Mouse (Mus musculus) left cerebral cortex, postnatal 36 days (tissue): ENCODE measurements around the gene Idh3b. TPM values are rescaled to one million over a fixed set of nuclear protein-coding genes. Genes with fewer than 3 reads are reported as not detected.

Source experiments
- DNase-seq, 2 experiments: peaks; one replicate each; pipeline ENCODE4 v3.0.0; 2021 to 2022; ENCODE audit warnings: low spot score in 2 of 2, mixed read lengths in 1 of 2
- intact Hi-C: fragments of 180-260 bp; cut with DNase I; formaldehyde crosslinking; loops from one replicate; pipeline ENCODE4 v1.15.1; 2025
- total RNA-seq, 2 experiments: library from RNA; stranded (reverse); gene quantifications; 2 replicates each; pipeline ENCODE4 v1.2.3; 2021

The Idh3b gene
- 100 to 1,000 TPM; 278 to 289 TPM for total RNA-seq

DNA sequence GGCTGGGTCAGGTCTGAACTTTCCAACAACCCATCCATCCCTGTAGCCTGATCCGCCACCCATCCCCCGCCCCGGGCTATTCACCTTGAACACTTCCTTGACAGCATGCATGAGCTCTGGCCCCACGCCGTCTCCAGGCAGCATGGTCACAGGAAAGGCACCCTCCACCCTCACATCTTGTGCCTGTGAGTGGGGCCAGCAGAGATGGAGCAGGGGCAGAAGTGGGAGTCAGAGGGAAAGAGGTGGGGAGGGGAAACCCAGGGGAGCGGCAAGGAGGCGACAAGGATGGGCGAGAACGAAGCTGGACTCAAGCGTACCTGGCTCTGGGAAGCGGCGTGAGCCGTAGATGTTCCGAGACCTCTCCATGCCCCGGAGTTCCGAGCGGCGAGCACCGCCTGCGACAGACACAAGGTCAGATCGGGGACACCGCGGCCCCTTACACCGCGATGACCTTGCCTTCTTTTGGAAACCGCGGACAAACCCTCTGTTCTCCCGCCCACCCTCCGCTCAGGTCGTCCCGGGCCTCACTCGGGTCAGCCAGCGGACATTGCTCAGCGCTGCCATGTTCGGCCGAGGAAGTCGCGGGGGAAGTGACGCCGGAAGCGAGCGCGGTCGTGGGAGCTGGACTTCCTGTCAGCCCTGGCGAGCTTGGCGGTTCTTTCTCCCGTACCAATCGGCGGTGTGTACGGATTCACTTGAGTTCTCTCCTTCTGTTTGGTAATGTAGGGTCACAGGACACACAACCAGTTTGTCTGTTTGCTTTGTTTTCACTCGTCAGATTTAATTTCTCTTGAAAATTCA lies at the start of gene Idh3b:
Gene Idh3b (minus strand): TSS at position 694 of the 801 bp plus-strand sequence.
- intact Hi-C loops = no loop called here
- DNase-seq = peak; percentile 91

DNA sequence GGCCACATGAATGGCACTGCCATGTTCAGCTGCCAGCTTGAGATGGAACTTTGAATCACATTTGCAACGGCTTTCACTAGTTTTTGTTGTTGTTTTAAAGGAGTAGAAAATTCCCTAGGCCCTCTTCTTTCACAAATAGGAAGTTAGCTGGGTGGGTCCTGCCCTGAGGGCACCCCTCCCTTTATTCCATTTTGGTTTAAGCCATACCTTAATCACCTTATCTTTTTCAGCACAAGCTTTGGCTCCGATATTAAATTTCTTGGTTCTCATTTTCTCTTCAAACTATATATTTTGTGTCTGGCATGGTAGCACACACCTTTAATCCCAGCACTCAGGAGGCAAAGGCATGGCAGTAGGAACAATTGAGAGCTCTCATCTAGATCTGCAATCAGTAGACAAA lies 45.2 kb upstream of the Idh3b start:
- intact Hi-C loops = no loop called here
- no peak for DNase-seq

DNA sequence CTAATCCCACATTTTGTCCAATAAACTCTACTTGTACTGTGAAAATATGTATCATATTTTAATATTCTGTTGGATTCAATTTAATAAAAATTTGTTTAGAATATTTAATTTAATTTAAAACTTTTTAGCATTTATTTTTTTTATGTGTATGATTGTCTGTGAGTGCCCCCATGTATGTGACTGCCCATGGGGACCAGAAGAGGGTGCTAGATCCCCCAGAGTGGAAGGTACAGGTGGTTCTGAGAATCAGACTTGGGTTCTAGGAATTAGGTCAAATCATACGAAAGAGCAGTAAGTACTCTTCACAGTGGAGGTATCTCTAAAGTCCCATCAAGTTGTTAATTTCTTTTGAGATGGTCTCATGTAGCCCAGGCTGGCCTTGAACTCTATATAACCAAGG lies 42.7 kb upstream of the Idh3b start:
- intact Hi-C loops = no loop called here
- DNase-seq = no peak

DNA sequence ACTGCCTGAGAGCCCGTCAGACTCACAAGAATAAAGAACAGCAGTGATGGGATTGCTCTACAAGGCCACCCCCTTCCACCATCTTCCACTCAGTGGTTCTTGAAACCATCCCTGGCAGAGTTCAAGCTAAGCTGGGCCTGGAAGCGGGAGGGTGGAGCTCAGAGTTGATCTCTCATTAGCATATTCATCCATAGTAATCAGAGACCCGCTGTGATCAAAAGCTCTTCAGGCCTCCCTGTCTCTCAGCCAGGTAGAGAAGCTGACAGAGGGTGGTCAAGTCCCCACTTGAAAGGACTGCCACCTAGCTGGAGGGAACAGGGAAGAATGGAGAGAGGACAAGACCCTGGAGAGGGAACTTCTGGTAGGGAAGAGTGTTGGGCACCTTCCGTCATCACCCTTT lies 18.7 kb upstream of the Idh3b start:
- DNase-seq = no peak
- intact Hi-C loops = no loop called here

DNA sequence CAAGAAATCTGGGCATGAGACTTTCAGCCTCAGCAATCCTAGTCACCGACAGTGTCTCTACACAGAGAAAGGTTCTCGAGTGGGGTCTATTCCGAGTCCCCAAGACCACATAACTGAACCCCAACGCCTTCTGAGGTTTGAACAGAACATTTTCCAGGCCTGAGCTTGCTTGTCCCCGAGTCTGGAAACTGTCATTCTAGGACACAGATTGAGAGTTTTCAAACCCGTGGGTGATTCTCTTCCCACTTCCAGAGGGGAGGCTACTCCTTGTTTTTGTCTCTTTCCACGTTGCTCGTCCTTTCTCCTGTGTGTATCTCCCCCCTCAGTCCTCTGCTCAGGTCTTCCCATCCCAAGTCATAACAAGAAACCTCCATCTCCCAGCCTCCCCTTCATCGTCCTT lies 13.2 kb upstream of the Idh3b start:
- intact Hi-C loops = loop anchor here (10.0 kb wide), 1 partner anchor 267 kb away; the partner anchor contains the start of gene Mrps26

DNA sequence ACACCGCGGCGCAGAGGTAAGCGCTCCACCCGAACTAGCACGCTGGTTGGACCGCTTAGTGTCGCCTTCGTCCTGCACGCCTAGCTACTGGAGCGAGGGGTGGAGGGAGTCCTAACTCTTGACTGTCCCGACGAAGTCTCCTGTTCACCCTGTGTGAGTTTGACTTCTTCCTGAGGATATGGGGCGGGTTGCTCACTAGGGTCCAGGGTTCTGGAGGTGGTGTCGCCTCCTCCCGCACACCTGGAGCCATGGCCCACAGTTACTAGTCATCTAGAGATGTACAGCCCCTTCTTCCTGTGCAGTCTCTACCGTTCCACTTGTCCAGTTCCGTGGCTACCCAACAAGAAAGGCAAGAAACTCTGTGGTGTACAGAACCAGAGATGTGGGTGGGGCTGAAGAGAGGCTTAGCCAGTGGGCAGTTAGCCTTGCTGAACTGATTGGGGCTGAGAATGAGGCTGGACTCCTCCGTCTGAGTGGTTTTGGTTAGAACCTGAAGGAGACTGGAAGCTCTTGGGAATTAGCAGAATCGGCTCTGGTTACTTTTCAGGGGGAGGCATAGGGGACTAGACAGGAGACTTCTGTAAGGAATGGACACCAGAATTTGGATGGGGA lies 11.9 kb upstream of the Idh3b start:
- intact Hi-C loops = loop anchor here (10.0 kb wide), 1 partner anchor 269 kb away; the partner anchor contains the start of gene Mrps26
- DNase-seq = no peak

More for the DNA sequence above, 13.2 kb upstream of the Idh3b start:
- no peak for DNase-seq

DNA sequence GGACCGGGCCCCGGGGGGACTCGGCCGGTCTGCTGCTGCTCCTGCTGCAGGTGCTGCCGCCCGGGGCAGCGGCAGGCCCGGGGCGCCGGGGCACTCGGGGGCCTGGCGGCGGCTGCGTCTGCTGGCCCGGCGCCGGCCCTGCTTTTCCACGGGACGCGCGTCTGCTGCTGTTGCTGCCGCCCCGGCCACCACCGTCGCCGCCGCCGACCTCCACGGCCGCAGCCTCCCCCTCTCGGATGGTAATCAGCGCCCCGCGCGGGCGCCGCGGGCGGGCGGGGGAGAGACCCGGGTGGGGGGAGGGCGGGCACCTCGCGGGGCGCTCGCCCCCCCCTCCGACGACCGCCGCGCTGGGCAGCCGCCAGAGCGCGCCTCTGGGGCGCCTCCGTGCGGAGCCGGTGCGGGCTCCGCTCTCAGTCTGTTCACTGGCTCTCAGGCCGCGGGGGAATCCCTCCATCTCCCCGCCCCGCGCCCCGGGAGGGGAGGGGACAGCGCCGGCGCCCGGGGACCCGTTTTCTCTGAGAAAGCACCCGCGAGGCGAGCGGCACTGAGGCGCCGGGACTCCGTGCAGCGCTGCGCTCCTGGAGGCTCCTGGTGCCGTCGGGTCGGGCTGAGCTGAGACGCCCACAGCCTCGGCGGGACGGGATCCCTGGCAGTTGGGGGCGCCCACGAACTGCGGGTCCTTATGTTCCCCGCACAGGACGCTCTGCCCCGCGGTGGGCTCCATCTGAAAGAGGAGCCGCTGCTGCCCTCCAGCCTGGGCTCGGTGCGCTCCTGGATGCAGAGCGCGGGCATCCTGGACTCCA lies 11.2 kb upstream of the Idh3b start:
- intact Hi-C loops = loop anchor here (2.0 to 10.0 kb wide), 2 partner anchors 67 to 269 kb away; partner anchors contain the start of gene Mrps26
- DNase-seq = peak in 1 of 2 experiments; percentile 56

DNA sequence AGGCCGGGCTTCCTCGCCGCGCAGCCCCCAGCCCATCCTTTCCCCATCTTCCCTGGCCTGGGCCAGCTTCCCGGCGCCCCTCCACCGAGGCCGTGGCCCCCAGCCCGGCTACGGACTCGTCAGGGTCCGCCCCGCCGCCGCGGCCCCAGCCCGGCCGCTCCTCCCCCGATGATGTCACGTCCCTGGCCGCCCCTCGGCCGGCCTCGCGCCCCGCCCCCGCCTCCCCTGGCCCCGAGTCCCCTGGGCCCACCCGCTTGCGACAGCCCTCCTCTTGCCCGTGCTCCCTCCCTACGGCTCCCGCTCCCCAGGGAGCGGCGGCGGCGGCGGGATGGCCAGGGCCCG lies 10.6 kb upstream of the Idh3b start, which contains the start of gene Ebf4:
Gene Ebf4 (plus strand): TSS at position 234 of the 342 bp plus-strand sequence.
- intact Hi-C loops = loop anchor here (2.0 to 10.0 kb wide), 2 partner anchors 68 to 270 kb away; partner anchors contain the start of gene Mrps26
- DNase-seq = peak in 1 of 2 experiments; percentile 24

DNA sequence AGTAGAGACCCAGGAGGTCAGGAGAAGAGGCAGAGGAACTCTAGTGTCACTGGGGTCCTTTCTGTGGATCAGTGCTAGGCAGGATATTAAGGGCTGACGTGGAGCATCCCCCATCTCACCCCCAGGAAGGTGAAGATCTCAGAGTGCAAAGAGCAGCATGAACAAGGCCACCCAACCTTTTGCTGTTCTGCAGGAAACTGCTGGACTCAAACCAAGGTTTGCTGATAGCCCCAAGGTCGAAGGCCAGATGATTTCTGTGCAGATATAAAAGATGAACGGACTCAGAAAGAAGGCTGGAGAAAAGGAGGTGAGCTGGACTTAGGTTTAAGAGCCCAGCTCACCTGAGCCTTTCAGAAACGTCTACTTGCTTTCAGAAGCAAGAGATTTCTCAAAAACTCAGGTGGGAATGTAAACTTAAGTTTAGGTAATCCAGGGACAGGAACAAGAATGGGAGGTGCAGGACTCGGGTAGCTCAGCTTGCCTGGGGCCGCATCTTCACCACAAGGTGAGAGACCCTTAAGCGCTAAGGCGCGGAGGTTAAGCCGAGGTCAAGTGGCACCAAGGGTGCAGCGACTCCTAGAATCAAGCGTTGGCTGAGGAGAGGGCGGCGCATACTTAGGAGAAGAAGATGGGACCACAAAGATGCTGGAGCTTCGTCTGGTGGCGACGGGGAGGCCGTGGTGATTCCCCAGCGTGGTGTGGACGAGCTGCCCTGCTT lies 10.0 kb upstream of the Idh3b start:
- intact Hi-C loops = loop anchor here (2.0 to 10.0 kb wide), 2 partner anchors 68 to 270 kb away; partner anchors contain the start of gene Mrps26
- DNase-seq = no peak

DNA sequence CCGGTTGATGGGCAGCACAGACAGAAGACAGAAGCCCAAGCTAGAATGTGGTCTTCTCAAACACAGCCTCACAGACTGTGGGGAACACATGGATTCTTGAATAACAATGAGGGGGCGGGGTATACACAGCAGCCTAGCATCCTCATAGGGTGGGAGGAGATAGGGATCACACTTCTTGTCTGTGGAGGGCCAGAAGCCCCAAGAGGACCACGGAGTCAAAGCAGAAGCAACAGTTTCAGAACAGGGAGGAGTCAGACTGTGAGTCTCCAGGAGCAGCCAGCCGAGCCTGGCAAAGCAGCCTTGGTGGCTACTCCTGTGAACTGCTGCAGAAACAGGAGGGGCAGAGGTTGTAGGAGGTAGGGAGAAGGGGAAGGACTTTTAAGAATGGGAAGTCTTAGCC lies 9.1 kb upstream of the Idh3b start:
- DNase-seq = no peak
- intact Hi-C loops = loop anchor here (10.0 kb wide), 1 partner anchor 271 kb away; the partner anchor contains the start of gene Mrps26

DNA sequence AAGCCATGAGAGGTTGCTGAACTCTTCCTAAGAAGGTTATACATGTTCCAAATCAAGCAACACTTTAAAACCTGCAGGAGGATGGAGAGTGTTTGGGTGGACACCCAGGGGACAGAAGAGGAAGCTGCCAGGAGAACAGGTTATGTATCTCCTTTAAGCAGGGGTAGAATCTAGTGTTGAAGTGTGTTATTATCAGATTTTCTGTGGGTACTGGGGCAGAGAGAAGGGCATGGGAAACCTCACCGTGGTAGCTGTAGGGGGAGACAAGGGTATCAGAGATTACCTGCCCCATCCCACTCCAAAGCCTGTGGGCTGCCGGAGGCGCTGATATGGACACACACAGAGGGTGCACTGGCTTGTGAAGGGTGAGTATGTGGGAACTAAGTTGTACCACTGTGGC lies 8.7 kb upstream of the Idh3b start:
- DNase-seq = no peak
- intact Hi-C loops = loop anchor here (10.0 kb wide), 1 partner anchor 272 kb away; the partner anchor contains the start of gene Mrps26

DNA sequence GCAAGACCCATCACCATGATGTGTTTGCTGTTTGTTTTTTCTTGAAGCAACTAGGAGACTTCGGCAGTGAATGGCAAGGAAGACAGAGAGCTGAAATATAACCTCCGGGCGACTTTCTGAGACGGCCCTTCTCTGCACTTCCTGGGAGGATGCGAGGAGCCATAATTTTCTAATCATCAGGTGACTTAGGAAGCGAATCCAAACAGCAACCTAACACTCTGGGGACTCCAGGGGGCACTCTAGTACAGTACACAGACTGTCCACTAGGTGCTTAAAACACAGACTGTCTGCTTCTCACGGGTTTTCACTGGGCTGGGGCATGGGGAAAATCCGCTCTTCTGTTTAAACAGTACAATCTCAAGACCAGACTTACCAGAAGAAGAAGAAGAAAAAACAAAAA lies 7.1 kb upstream of the Idh3b start:
- DNase-seq = peak; percentile 62 to 66
- intact Hi-C loops = loop anchor here (10.0 kb wide), 1 partner anchor 273 kb away; the partner anchor contains the start of gene Mrps26

DNA sequence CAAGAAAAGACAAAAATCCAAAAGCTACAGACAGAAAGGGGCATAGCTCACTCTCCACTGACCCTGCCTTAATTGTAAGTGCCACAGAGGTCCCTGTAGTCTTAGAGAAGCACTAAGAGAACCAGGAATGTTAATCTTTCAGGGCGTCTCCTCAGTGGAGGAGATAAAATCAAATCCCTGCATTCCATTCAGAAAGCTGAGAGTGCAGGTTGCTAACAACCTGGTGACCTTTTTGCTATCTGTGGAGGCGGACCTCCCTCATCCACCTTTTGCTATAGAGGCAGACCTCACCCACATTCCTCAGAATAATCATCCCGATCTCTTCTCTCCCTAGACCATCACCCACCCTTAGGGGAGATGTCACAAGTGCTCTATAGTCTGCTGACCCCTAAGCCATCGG lies 4.7 kb upstream of the Idh3b start:
- no peak for DNase-seq
- intact Hi-C loops = no loop called here

DNA sequence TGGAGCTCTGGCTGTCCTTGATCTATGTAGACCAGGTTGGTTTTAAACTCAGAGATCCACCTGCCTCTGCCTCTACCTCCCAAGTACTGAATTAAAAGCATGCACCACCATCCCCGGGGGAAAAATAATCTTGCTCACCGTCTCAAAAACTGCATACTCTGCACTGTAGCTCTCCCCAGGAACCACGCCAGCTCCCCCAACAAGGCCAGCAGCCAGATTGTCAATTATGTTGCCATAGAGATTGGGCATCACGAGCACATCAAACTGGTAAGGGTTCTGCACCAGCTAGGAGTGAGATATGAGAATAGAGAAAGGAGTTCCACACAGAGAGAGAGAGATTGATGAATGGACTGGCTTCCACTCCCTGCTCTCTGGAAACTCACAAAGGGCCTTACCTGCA lies 3.5 kb downstream of the Idh3b start:
- DNase-seq = no peak
- intact Hi-C loops = no loop called here

DNA sequence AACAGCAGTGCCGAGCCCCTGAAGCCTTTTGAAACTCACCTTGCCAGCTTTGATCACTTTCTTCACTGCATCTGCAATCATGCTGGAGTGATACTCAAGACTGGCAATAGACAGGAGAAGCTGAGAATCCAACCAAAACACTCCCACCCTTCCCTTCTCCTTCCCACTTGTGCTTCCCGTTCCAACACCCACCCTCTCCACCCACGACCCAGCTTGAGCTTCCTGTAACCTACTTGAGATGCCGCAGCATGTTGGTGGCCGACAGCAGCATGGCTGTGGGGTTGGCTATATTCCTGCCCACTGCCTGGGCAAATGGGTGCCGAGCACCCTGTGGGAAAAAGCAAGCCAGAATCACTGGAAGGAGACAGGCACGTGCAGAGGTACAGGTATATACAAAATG lies 4.1 kb downstream of the Idh3b start:
- no peak for DNase-seq

DNA sequence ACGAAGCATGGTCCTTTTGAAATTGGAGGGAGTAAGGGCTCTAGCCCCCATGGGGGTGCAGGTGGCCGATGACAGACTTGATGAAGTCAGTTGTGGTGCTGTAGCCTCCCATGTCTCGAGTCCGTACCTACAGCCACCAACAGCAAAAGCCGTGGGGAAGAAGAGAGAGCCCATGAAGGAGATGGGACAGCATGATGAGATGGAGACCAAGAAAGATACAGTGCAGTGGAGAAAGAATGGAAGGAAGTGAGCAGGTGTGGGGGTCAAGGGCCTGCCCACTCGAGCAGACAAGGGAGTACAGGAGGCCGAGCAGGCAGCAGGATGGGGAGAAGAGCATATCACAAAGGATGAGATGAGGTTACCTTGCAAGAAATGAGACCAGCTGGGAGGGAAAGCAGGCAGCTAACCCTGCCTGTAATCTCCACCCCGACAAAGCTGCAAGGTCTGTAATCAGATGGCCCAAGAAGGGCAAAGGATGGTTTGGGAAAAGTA lies 4.7 kb downstream of the Idh3b start:
- intact Hi-C loops = no loop called here
- no peak for DNase-seq

More for the DNA sequence above, 4.1 kb downstream of the Idh3b start:
- intact Hi-C loops = no loop called here

DNA sequence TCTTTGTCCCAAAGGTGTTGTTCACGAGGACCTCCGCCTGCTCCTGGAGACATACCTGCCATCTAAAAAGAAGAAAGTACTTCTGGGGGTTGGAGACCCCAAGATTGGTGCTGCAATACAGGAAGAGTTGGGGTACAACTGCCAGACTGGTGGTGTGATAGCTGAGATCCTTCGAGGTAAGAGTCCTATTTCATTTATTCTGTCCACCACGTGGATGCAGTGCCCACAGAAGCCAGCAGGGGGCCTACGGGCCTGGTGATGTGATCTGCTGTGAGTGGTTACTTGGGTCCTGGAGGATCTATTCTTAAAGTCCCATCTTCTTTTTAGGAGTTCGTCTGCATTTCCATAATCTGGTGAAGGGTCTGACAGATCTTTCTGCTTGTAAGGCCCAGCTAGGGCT lies 8.7 kb downstream of the Idh3b start:
- intact Hi-C loops = no loop called here

DNA sequence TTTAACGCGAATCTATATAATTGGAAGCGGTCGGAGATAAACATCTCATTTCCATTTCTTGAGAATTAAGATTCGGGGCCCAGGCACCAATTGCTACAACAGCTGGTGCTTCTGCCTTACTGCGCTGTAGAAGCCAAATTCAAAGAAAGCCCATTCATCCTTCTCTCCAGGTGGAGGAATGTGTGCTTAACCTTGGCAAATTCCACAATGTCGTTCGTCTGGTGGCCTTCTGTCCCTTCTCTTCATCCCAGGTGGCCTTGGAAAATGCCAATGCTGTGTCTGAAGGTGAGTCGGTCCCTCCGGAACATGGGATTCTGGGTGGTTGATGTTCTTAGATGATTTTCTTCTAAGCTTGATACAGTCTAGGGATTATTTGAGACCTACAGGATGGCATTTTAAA lies 9.5 kb downstream of the Idh3b start:
- intact Hi-C loops = loop anchor here (1.0 kb wide), 1 partner anchor 96 kb away; the partner anchor contains the start of gene Snrpb
- no peak for DNase-seq

More for the DNA sequence above, 8.7 kb downstream of the Idh3b start:
- DNase-seq = no peak
